Mouse (Mus musculus): ENCODE measurements around the gene Tmub1. TPM values are rescaled to one million over a fixed set of nuclear protein-coding genes. Genes with fewer than 3 reads are reported as not detected.

The Tmub1 gene
- polyA plus RNA-seq, 1 experiment = 60.0 TPM

GRCm38 (mm10) chr5:24455613-24456012, 8.0 kb upstream of the Tmub1 start:
- Histone ChIP-seq H3K36me3 (ENCODE audit: control insufficient read depth, insufficient read depth, low read length) (no peaks in the 10 kb centered on the region), H3K4me1 (ENCODE audit: control insufficient read depth, insufficient read depth, low read length) (peaks cover 6% of the 10 kb centered on the region), H3K27ac (ENCODE audit: insufficient read depth, low read depth, low read length) (no peak overlapping the region), H3K4me3 (ENCODE audit: insufficient read depth, low read depth, low read length) (no peak overlapping the region), H3K27me3 (replicated peaks; ENCODE audit: control insufficient read depth, insufficient read depth, low read length) (no peaks in the 10 kb centered on the region)
- WGBS = 78% methylated on average over 7 of the region's 7 CpGs
- TF ChIP-seq CTCF (conservative IDR thresholded peaks at IDR 0.05; ENCODE audit: insufficient read depth, insufficient read length, low read depth, low read length) = no peak
- TF ChIP-seq POLR2A (IDR thresholded peaks at IDR 0.05; ENCODE audit: low read depth, low read length) = no peak
- DNase-seq = no peak

GRCm38 (mm10) chr5:24455076-24455475, 7.4 kb upstream of the Tmub1 start:
- no peak overlapping the region for H3K27ac ChIP-seq (ENCODE audit: insufficient read depth, low read depth, low read length)
- no peak for DNase-seq

GRCm38 (mm10) chr5:24453985-24454303, 6.3 kb upstream of the Tmub1 start:
- TF ChIP-seq POLR2A (IDR thresholded peaks at IDR 0.05; ENCODE audit: low read depth, low read length) = no peak
- no peak for TF ChIP-seq CTCF (conservative IDR thresholded peaks at IDR 0.05; ENCODE audit: insufficient read depth, insufficient read length, low read depth, low read length)
- Histone ChIP-seq H3K4me1 (ENCODE audit: control insufficient read depth, insufficient read depth, low read length) (peaks cover 6% of the 10 kb centered on the region), H3K36me3 (ENCODE audit: control insufficient read depth, insufficient read depth, low read length) (no peaks in the 10 kb centered on the region), H3K27ac (ENCODE audit: insufficient read depth, low read depth, low read length) (no peak overlapping the region), H3K27me3 (replicated peaks; ENCODE audit: control insufficient read depth, insufficient read depth, low read length) (no peaks in the 10 kb centered on the region), H3K4me3 (ENCODE audit: insufficient read depth, low read depth, low read length) (no peak overlapping the region)
- no peak for DNase-seq
- 40% methylated on average over 2 of the region's 2 CpGs for WGBS

More at GRCm38 (mm10) chr5:24455076-24455475, 7.4 kb upstream of the Tmub1 start:
- Histone ChIP-seq H3K4me3 (ENCODE audit: insufficient read depth, low read depth, low read length) (no peak overlapping the region), H3K36me3 (ENCODE audit: control insufficient read depth, insufficient read depth, low read length) (no peaks in the 10 kb centered on the region), H3K27me3 (replicated peaks; ENCODE audit: control insufficient read depth, insufficient read depth, low read length) (no peaks in the 10 kb centered on the region), H3K4me1 (ENCODE audit: control insufficient read depth, insufficient read depth, low read length) (peaks cover 6% of the 10 kb centered on the region)
- TF ChIP-seq CTCF (conservative IDR thresholded peaks at IDR 0.05; ENCODE audit: insufficient read depth, insufficient read length, low read depth, low read length) (no peak), POLR2A (IDR thresholded peaks at IDR 0.05; ENCODE audit: low read depth, low read length) (no peak)
- WGBS = 74% methylated on average over 3 of the region's 3 CpGs

- H3K4me1 ChIP-seq (ENCODE audit: control insufficient read depth, insufficient read depth, low read length) = peaks cover 6% of the 10 kb centered on the region
- no peak for TF ChIP-seq POLR2A (IDR thresholded peaks at IDR 0.05; ENCODE audit: low read depth, low read length)
- TF ChIP-seq CTCF (conservative IDR thresholded peaks at IDR 0.05; ENCODE audit: insufficient read depth, insufficient read length, low read depth, low read length) = no peak
- WGBS = 38% methylated on average over 5 of the region's 5 CpGs
Observed at GRCm38 (mm10) chr5:24453283-24453984, 5.8 kb upstream of the Tmub1 start.

GRCm38 (mm10) chr5:24452691-24453233, 5.1 kb upstream of the Tmub1 start:
- H3K4me1 ChIP-seq (ENCODE audit: control insufficient read depth, insufficient read depth, low read length) = peaks cover 9% of the 10 kb centered on the region
- WGBS = 6% methylated on average over 29 of the region's 29 CpGs
- TF ChIP-seq CTCF (conservative IDR thresholded peaks at IDR 0.05; ENCODE audit: insufficient read depth, insufficient read length, low read depth, low read length) = no peak
- TF ChIP-seq POLR2A (IDR thresholded peaks at IDR 0.05; ENCODE audit: low read depth, low read length) = no peak
- no peak overlapping the region for H3K27ac ChIP-seq (ENCODE audit: insufficient read depth, low read depth, low read length)
- H3K27me3 ChIP-seq (replicated peaks; ENCODE audit: control insufficient read depth, insufficient read depth, low read length) = no peaks in the 10 kb centered on the region
- DNase-seq = no peak
- H3K4me3 ChIP-seq (ENCODE audit: insufficient read depth, low read depth, low read length) = peak overlapping the region; percentile 71
- no peaks in the 10 kb centered on the region for H3K36me3 ChIP-seq (ENCODE audit: control insufficient read depth, insufficient read depth, low read length)

More at GRCm38 (mm10) chr5:24453283-24453984, 5.8 kb upstream of the Tmub1 start:
- H3K27me3 ChIP-seq (replicated peaks; ENCODE audit: control insufficient read depth, insufficient read depth, low read length) = no peaks in the 10 kb centered on the region
- DNase-seq = no peak
- no peak overlapping the region for H3K27ac ChIP-seq (ENCODE audit: insufficient read depth, low read depth, low read length)
- H3K36me3 ChIP-seq (ENCODE audit: control insufficient read depth, insufficient read depth, low read length) = no peaks in the 10 kb centered on the region
- peak overlapping the region; percentile 71 for H3K4me3 ChIP-seq (ENCODE audit: insufficient read depth, low read depth, low read length)

- peaks cover 10% of the 10 kb centered on the region for H3K4me1 ChIP-seq (ENCODE audit: control insufficient read depth, insufficient read depth, low read length)
- peak within 1 kb of the TSS; percentile 71 for H3K4me3 ChIP-seq (ENCODE audit: insufficient read depth, low read depth, low read length)
- H3K36me3 ChIP-seq (ENCODE audit: control insufficient read depth, insufficient read depth, low read length) = no peaks in the 10 kb centered on the region
- WGBS = under 1% methylated on average over 85 of the region's 85 CpGs
- peak within 1 kb of the TSS; percentile 92 for H3K27ac ChIP-seq (ENCODE audit: insufficient read depth, low read depth, low read length)
- peak; percentile 30 for DNase-seq
- TF ChIP-seq CTCF (conservative IDR thresholded peaks at IDR 0.05; ENCODE audit: insufficient read depth, insufficient read length, low read depth, low read length) = no peak
- TF ChIP-seq POLR2A (IDR thresholded peaks at IDR 0.05; ENCODE audit: low read depth, low read length) = no peak
- H3K27me3 ChIP-seq (replicated peaks; ENCODE audit: control insufficient read depth, insufficient read depth, low read length) = no peaks in the 10 kb centered on the region
Observed at GRCm38 (mm10) chr5:24452030-24452690, 4.5 kb upstream of the Tmub1 start, which contains the start of gene Agap3. Agap3 (plus strand) TSS chr5:24452177.

All from kidney, adult 2 months (tissue).